Mouse (Mus musculus) ES-Bruce4 (cell line): ENCODE measurements around the gene Terb1.

Experiments used
- CTCF ChIP-seq: IDR thresholded peaks from one replicate; pipeline ENCODE4 v1.8.1; 2011; ENCODE audit warnings: low read depth, low read length
- EP300 ChIP-seq: IDR thresholded peaks from 2 replicates; pipeline ENCODE4 v1.6.1; 2011; ENCODE audit warnings: low read depth, low read length; ENCODE audit not compliant: insufficient read depth
- POLR2A ChIP-seq: IDR thresholded peaks from one replicate; pipeline ENCODE4 v1.8.1; 2011; ENCODE audit warnings: low read length; ENCODE audit not compliant: insufficient read depth

GRCm38 (mm10) chr8:104437494-104438135 is 72.1 kb downstream of the Terb1 start:
- TF ChIP-seq POLR2A (no peak), CTCF (no peak), EP300 (no peak)
